In genomic region chr4:55350219-55350931, GRCm38 (mm10) we compare ENCODE assay signal across 8 mouse cellular contexts. TPM values are rescaled to one million over a fixed set of nuclear protein-coding genes. Genes with fewer than 3 reads are reported as not detected.
DNase-seq lines count a peak whose midpoint lies in the region; ATAC-seq and TF ChIP-seq lines count a peak whose summit lies in the region.

No protein-coding gene starts in this region.

- peak overlapping the region; percentile 95 for H3K9ac ChIP-seq in lung, embryonic 14.5 days
- peak overlapping the region; percentile 92 for H3K9ac ChIP-seq in neural tube, embryonic 14.5 days (replicated peaks; ENCODE audit: low read depth, low read length)

- no peaks in the 10 kb centered on the region for H3K27me3 ChIP-seq in lung, embryonic 14.5 days (ENCODE audit: insufficient read depth, low read length)
- H3K27me3 ChIP-seq in neural tube, embryonic 14.5 days (ENCODE audit: control insufficient read depth, insufficient read depth, low read length), result no peaks in the 10 kb centered on the region

- WGBS in lung, embryonic 14.5 days, result under 1% methylated on average over 65 of the region's 66 CpGs
- under 1% methylated on average over 59 of the region's 66 CpGs for WGBS in neural tube, embryonic 14.5 days

- no peak for TF ChIP-seq CTCF in lung, embryonic 14.5 days (IDR thresholded peaks at IDR 0.05; ENCODE audit: low read depth)

- peak overlapping the region; percentile 80 for H3K4me2 ChIP-seq in lung, embryonic 14.5 days
- H3K4me2 ChIP-seq in neural tube, embryonic 14.5 days (ENCODE audit: low read depth, low read length), result peak overlapping the region; percentile 62

- H3K36me3 ChIP-seq in lung, embryonic 14.5 days (ENCODE audit: insufficient read depth), result no peaks in the 10 kb centered on the region
- H3K36me3 ChIP-seq in neural tube, embryonic 14.5 days (ENCODE audit: control insufficient read depth, insufficient read depth, low read length), result no peaks in the 10 kb centered on the region

- H3K9me3 ChIP-seq in lung, embryonic 14.5 days (ENCODE audit: low read depth, low read length), result no peaks in the 10 kb centered on the region
- no peaks in the 10 kb centered on the region for H3K9me3 ChIP-seq in neural tube, embryonic 14.5 days (ENCODE audit: control insufficient read depth, low read length)

- peak; percentile 15 for ATAC-seq in lung, embryonic 14.5 days (ENCODE audit: insufficient read depth)
- peak; percentile 71 for ATAC-seq in neural tube, embryonic 14.5 days (ENCODE audit: low read depth)

- peaks cover 4% of the 10 kb centered on the region; the same call in 1 of the 2 replicates for H3K4me1 ChIP-seq in lung, embryonic 14.5 days (ENCODE audit: insufficient read depth)
- peaks cover 13% of the 10 kb centered on the region for H3K4me1 ChIP-seq in neural tube, embryonic 14.5 days (ENCODE audit: control insufficient read depth, insufficient read depth, low read length)

- H3K4me3 ChIP-seq in lung, embryonic 14.5 days (ENCODE audit: low read depth, low read length), result peak overlapping the region; percentile 99
- H3K4me3 ChIP-seq in neural tube, embryonic 14.5 days (ENCODE audit: low read depth, low read length), result peak overlapping the region; percentile 100

- DNase-seq in urinary bladder, adult 18-20 months (ENCODE audit: low spot score in 2 of 2), result peak; percentile 11 to 61
- no peak for DNase-seq in urinary bladder, adult 2 months (ENCODE audit: low spot score)
- peak; percentile 81 for DNase-seq in cerebellum, postnatal 14 days
- DNase-seq in gastrocnemius, postnatal 25 days, result peak; percentile 55
- peak; percentile 48 for DNase-seq in kidney, adult 9 months
- peak; percentile 45 for DNase-seq in lung, embryonic 14.5 days
- DNase-seq in thymus, postnatal 10 days (ENCODE audit: low spot score in 2 of 2), result peak; percentile 56 to 65

- peak overlapping the region; percentile 91 for H3K27ac ChIP-seq in lung, embryonic 14.5 days (ENCODE audit: low read depth)
- H3K27ac ChIP-seq in neural tube, embryonic 14.5 days (ENCODE audit: low read depth, low read length), result peak overlapping the region; percentile 94

RNA-seq across cellular contexts. Expression of gene Rad23b, which starts 0.5 kb away (rescaled TPM):
- 107 and 114 TPM in 2 replicates for polyA plus RNA-seq in urinary bladder, adult 2 months (2012; rRNA removed)
- total RNA-seq in gastrocnemius, postnatal 25 days (2021), result 100 to 1,000 TPM in 1 of 2 experiments, 10 to 100 TPM in 1; 99.6 to 101 TPM
- 70.5 and 70.7 TPM in 2 replicates for polyA plus RNA-seq in lung, embryonic 14.5 days (2014; fragmentation: Nextera tagmentation; extraction: Ambion mirVana)
- polyA plus RNA-seq in neural tube, embryonic 14.5 days (2014; fragmentation: Nextera tagmentation; extraction: Ambion mirVana), result 63.0 and 88.9 TPM in 2 replicates
